Mouse (Mus musculus) myocyte (in vitro differentiated cells): ENCODE data around the gene Zfp324. TPM values are rescaled to one million over a fixed set of nuclear protein-coding genes. Genes with fewer than 3 reads are reported as not detected.
A peak's percentile ranks its signal among the peaks of the same experiment; 100 is the strongest.

Source experiments
- H3K27me3 ChIP-seq: one replicate; pipeline ENCODE4 v1.6.1; 2011; ENCODE audit not compliant: control insufficient read depth, insufficient read depth, insufficient read length
- H3K36me3 ChIP-seq: one replicate; pipeline ENCODE4 v1.6.1; 2011; ENCODE audit not compliant: control insufficient read depth, insufficient read depth
- H3K4me2 ChIP-seq: one replicate; pipeline ENCODE4 v1.6.1; 2011; ENCODE audit warnings: low read depth, control low read depth
- H3K4me3 ChIP-seq: one replicate; pipeline ENCODE4 v1.5.1; 2011; ENCODE audit warnings: mild to moderate bottlenecking, control low read depth, moderate library complexity
- H3K79me2 ChIP-seq: one replicate; pipeline ENCODE4 v1.6.1; 2011; ENCODE audit not compliant: control insufficient read depth, insufficient read depth
- H3ac ChIP-seq: one replicate; pipeline ENCODE4 v1.6.1; 2011; ENCODE audit not compliant: control insufficient read depth, insufficient read length
- CEBPB ChIP-seq: IDR thresholded peaks from 2 replicates; pipeline ENCODE4 v1.6.1; 2011; ENCODE audit warnings: mild to moderate bottlenecking, moderate library complexity; ENCODE audit not compliant: poor library complexity, insufficient read depth, severe bottlenecking
- E2F4 ChIP-seq: IDR thresholded peaks from one replicate; pipeline ENCODE4 v1.6.1; 2011; ENCODE audit warnings: mild to moderate bottlenecking, control low read depth, moderate library complexity; ENCODE audit not compliant: insufficient read depth
- MAX ChIP-seq: IDR thresholded peaks from one replicate; pipeline ENCODE4 v1.6.1; 2011; ENCODE audit warnings: low read depth, mild to moderate bottlenecking, control low read depth
- MYOD1 ChIP-seq, 3 experiments: IDR thresholded peaks; one replicate each; pipeline ENCODE4 v1.6.1; 2011; ENCODE audit warnings: control low read depth in 2 of 3, low read depth in 2 of 3, mild to moderate bottlenecking in 2 of 3, moderate library complexity in 1 of 3; ENCODE audit not compliant: insufficient read length in 2 of 3, control insufficient read depth in 1 of 3
- MYOG ChIP-seq, 3 experiments: IDR thresholded peaks; one replicate each; pipeline ENCODE4 v1.6.1; 2011; ENCODE audit warnings: control low read depth in 2 of 3, low read depth in 2 of 3, mild to moderate bottlenecking in 2 of 3; ENCODE audit not compliant: insufficient read length in 2 of 3, control insufficient read depth in 1 of 3, insufficient read depth in 1 of 3
- POLR2A ChIP-seq: IDR thresholded peaks from one replicate; pipeline ENCODE4 v1.6.1; 2011; ENCODE audit warnings: low read depth, mild to moderate bottlenecking, control low read depth, moderate library complexity; ENCODE audit not compliant: insufficient read length
- POLR2AphosphoS2 ChIP-seq: IDR thresholded peaks from one replicate; pipeline ENCODE4 v1.6.1; 2011; ENCODE audit warnings: low read depth, control low read depth; ENCODE audit not compliant: insufficient read length
- REST ChIP-seq: IDR thresholded peaks from one replicate; pipeline ENCODE4 v1.6.1; 2011; ENCODE audit warnings: mild to moderate bottlenecking, control low read depth, moderate library complexity; ENCODE audit not compliant: insufficient read depth, insufficient read length
- SRF ChIP-seq: IDR thresholded peaks from one replicate; pipeline ENCODE4 v1.6.1; 2011; ENCODE audit warnings: low read depth; ENCODE audit not compliant: control insufficient read depth, insufficient read length
- TCF12 ChIP-seq: IDR thresholded peaks from one replicate; pipeline ENCODE4 v1.6.1; 2011; ENCODE audit warnings: mild to moderate bottlenecking, control low read depth; ENCODE audit not compliant: poor library complexity, insufficient read depth, severe bottlenecking
- TCF3 ChIP-seq: IDR thresholded peaks from one replicate; pipeline ENCODE4 v1.6.1; 2011; ENCODE audit warnings: low read depth, control low read depth; ENCODE audit not compliant: insufficient read length
- USF1 ChIP-seq: IDR thresholded peaks from one replicate; pipeline ENCODE4 v1.6.1; 2011; ENCODE audit warnings: low read depth, mild to moderate bottlenecking, control low read depth, moderate library complexity
- polyA plus RNA-seq: library from polyadenylated mRNA; unstranded; fragments of >200 nt; fragmentation: generic; extraction: Trizol; gene quantifications from one replicate; pipeline ENCODE4 v1.2.1, GENCODE M21; 2012; ENCODE audit warnings: missing spikeins

Zfp324 gene
- polyA plus RNA-seq, 1 experiment = 1.9 TPM

- H3K4me3 ChIP-seq = no peak overlapping the region
These were observed 8.1 kb upstream of the Zfp324 start for GRCm38 (mm10) chr7:12957511-12957910.

GRCm38 (mm10) chr7:12958948-12959347 lies 6.7 kb upstream of the Zfp324 start:
- Histone ChIP-seq H3K4me2 (no peak overlapping the region), H3ac (no peak overlapping the region)
- no peak for TF ChIP-seq TCF12
- TF ChIP-seq TCF3 = no peak
- TF ChIP-seq REST = no peak
- TF ChIP-seq MYOG (IDR thresholded peaks at IDR 0.05; ENCODE audit: control insufficient read depth in 1 of 3, insufficient read depth in 1 of 3, insufficient read length in 2 of 3, low read depth in 2 of 3) = no peak
- no peak for TF ChIP-seq MYOD1 (IDR thresholded peaks at IDR 0.05; ENCODE audit: control insufficient read depth in 1 of 3, insufficient read length in 2 of 3, low read depth in 2 of 3)
- no peak for TF ChIP-seq CEBPB
- TF ChIP-seq MAX = no peak
- no peak for TF ChIP-seq POLR2A
- TF ChIP-seq SRF = no peak
- TF ChIP-seq POLR2AphosphoS2 = no peak
- TF ChIP-seq E2F4 = no peak
- TF ChIP-seq USF1 = no peak

More at GRCm38 (mm10) chr7:12957511-12957910, 8.1 kb upstream of the Zfp324 start:
- Histone ChIP-seq H3K27me3 (no peaks in the 10 kb centered on the region), H3K36me3 (no peaks in the 10 kb centered on the region), H3ac (no peak overlapping the region), H3K4me2 (peak overlapping the region; percentile 44), H3K79me2 (no peaks in the 10 kb centered on the region)
- TF ChIP-seq E2F4 = no peak
- TF ChIP-seq TCF12 = no peak
- no peak for TF ChIP-seq TCF3
- no peak for TF ChIP-seq USF1
- TF ChIP-seq MAX = no peak
- no peak for TF ChIP-seq POLR2AphosphoS2
- TF ChIP-seq MYOD1 (IDR thresholded peaks at IDR 0.05; ENCODE audit: control insufficient read depth in 1 of 3, insufficient read length in 2 of 3, low read depth in 2 of 3) = no peak
- no peak for TF ChIP-seq CEBPB

GRCm38 (mm10) chr7:12959718-12960117 lies 5.9 kb upstream of the Zfp324 start:
- no peak overlapping the region for H3K4me2 ChIP-seq
- no peak overlapping the region for H3ac ChIP-seq
- H3K27me3 ChIP-seq = no peaks in the 10 kb centered on the region
- no peak overlapping the region for H3K4me3 ChIP-seq
- no peaks in the 10 kb centered on the region for H3K36me3 ChIP-seq
- no peaks in the 10 kb centered on the region for H3K79me2 ChIP-seq
- TF ChIP-seq CEBPB (no peak), REST (no peak), MYOD1 (IDR thresholded peaks at IDR 0.05; ENCODE audit: control insufficient read depth in 1 of 3, insufficient read length in 2 of 3, low read depth in 2 of 3) (no peak), USF1 (no peak), POLR2A (no peak), TCF3 (no peak), SRF (no peak), TCF12 (no peak), E2F4 (no peak)

More at GRCm38 (mm10) chr7:12958948-12959347, 6.7 kb upstream of the Zfp324 start:
- Histone ChIP-seq H3K79me2 (no peaks in the 10 kb centered on the region), H3K4me3 (no peak overlapping the region), H3K36me3 (no peaks in the 10 kb centered on the region), H3K27me3 (no peaks in the 10 kb centered on the region)

- Histone ChIP-seq H3ac (peak overlapping the region; percentile 31), H3K79me2 (no peaks in the 10 kb centered on the region), H3K4me3 (peak overlapping the region; percentile 47), H3K36me3 (no peaks in the 10 kb centered on the region), H3K27me3 (no peaks in the 10 kb centered on the region), H3K4me2 (peak overlapping the region; percentile 93)
- TF ChIP-seq MYOD1 (IDR thresholded peaks at IDR 0.05; ENCODE audit: control insufficient read depth in 1 of 3, insufficient read length in 2 of 3, low read depth in 2 of 3) = no peak
- peak; percentile 11 for TF ChIP-seq POLR2A
These were observed 4.0 kb upstream of the Zfp324 start for GRCm38 (mm10) chr7:12961511-12962141.

- TF ChIP-seq POLR2AphosphoS2 (no peak), MAX (no peak), CEBPB (no peak)
- Histone ChIP-seq H3K4me3 (peak overlapping the region; percentile 88), H3ac (peak overlapping the region; percentile 9), H3K36me3 (no peaks in the 10 kb centered on the region), H3K4me2 (peak overlapping the region; percentile 96), H3K27me3 (no peaks in the 10 kb centered on the region), H3K79me2 (peaks cover 5% of the 10 kb centered on the region)
These were observed 637 bp downstream of the Zfp324 start for GRCm38 (mm10) chr7:12966104-12966845.
